ENCODE assay signal across 32 mouse cellular contexts in genomic region chr3:159550224-159550623, GRCm38 (mm10). TPM values are rescaled to one million over a fixed set of nuclear protein-coding genes. Genes with fewer than 3 reads are reported as not detected.
A peak's percentile ranks its signal among the peaks of the same experiment; 100 is the strongest.
DNase-seq lines count a peak whose midpoint lies in the region; ATAC-seq lines count a peak whose summit lies in the region.
"Had no signal": no experiment of that assay in that cellular context is flagged by ENCODE, and none has a peak within 500 bp of the region (broad histone marks: within the 10 kb centered on the region; RNA-seq: fewer than 3 reads in every experiment).

No protein-coding gene starts in this region.

- H3K9me3 ChIP-seq in hindbrain, embryonic 11.5 days (ENCODE audit: control insufficient read depth, low read length) = no peaks in the 10 kb centered on the region
- H3K9me3 ChIP-seq in hindbrain, embryonic 10.5 days = no peaks in the 10 kb centered on the region
- no peaks in the 10 kb centered on the region for H3K9me3 ChIP-seq in lung, embryonic 15.5 days
- H3K9me3 ChIP-seq in midbrain, embryonic 14.5 days (ENCODE audit: control insufficient read depth, low read length) = no peaks in the 10 kb centered on the region
- H3K9me3 ChIP-seq in midbrain, embryonic 10.5 days (replicated peaks) = no peaks in the 10 kb centered on the region
- H3K9me3 ChIP-seq in limb, embryonic 13.5 days = no peaks in the 10 kb centered on the region
- H3K9me3 ChIP-seq: forebrain, embryonic 12.5 days; heart, embryonic 10.5 days; heart, embryonic 15.5 days; neural tube, embryonic 15.5 days; stomach, embryonic 15.5 days had no signal

- H3K4me2 ChIP-seq in hindbrain, embryonic 11.5 days (replicated peaks; ENCODE audit: low read depth, low read length) = no peak overlapping the region
- H3K4me2 ChIP-seq in lung, embryonic 15.5 days = no peak overlapping the region
- H3K4me2 ChIP-seq in midbrain, embryonic 14.5 days (ENCODE audit: low read length) = no peak overlapping the region
- no peak overlapping the region for H3K4me2 ChIP-seq in limb, embryonic 13.5 days (replicated peaks)
- H3K4me2 ChIP-seq: forebrain, embryonic 12.5 days; heart, embryonic 15.5 days; hindbrain, embryonic 14.5 days; neural tube, embryonic 15.5 days; stomach, embryonic 15.5 days had no signal

- H3K4me1 ChIP-seq in hindbrain, embryonic 11.5 days (replicated peaks; ENCODE audit: control insufficient read depth, insufficient read depth, low read length) = no peaks in the 10 kb centered on the region
- no peaks in the 10 kb centered on the region for H3K4me1 ChIP-seq in hindbrain, embryonic 10.5 days (replicated peaks)
- H3K4me1 ChIP-seq in lung, embryonic 15.5 days = no peaks in the 10 kb centered on the region
- no peaks in the 10 kb centered on the region for H3K4me1 ChIP-seq in midbrain, embryonic 14.5 days (ENCODE audit: control insufficient read depth, insufficient read depth, low read length)
- no peaks in the 10 kb centered on the region for H3K4me1 ChIP-seq in midbrain, embryonic 10.5 days
- no peaks in the 10 kb centered on the region for H3K4me1 ChIP-seq in limb, embryonic 13.5 days
- H3K4me1 ChIP-seq: forebrain, embryonic 12.5 days; heart, embryonic 10.5 days; heart, embryonic 15.5 days; neural tube, embryonic 15.5 days; stomach, embryonic 15.5 days had no signal

- H3K4me3 ChIP-seq in hindbrain, embryonic 11.5 days (ENCODE audit: low read depth, low read length) = no peak overlapping the region
- H3K4me3 ChIP-seq in hindbrain, embryonic 10.5 days = no peak overlapping the region
- H3K4me3 ChIP-seq in lung, embryonic 15.5 days = no peak overlapping the region
- no peak overlapping the region for H3K4me3 ChIP-seq in midbrain, embryonic 14.5 days (replicated peaks; ENCODE audit: low read depth, low read length)
- no peak overlapping the region for H3K4me3 ChIP-seq in midbrain, embryonic 10.5 days
- H3K4me3 ChIP-seq in limb, embryonic 13.5 days = no peak overlapping the region
- H3K4me3 ChIP-seq: erythroblast, embryonic 14.5 days; forebrain, embryonic 12.5 days; heart, embryonic 10.5 days; heart, embryonic 15.5 days; neural tube, embryonic 15.5 days; stomach, embryonic 15.5 days had no signal

- no peak overlapping the region for H3K27ac ChIP-seq in hindbrain, embryonic 11.5 days (ENCODE audit: low read depth, low read length)
- no peak overlapping the region for H3K27ac ChIP-seq in hindbrain, embryonic 10.5 days
- no peak overlapping the region for H3K27ac ChIP-seq in lung, embryonic 15.5 days
- H3K27ac ChIP-seq in midbrain, embryonic 14.5 days (replicated peaks; ENCODE audit: low read depth, low read length) = no peak overlapping the region
- no peak overlapping the region for H3K27ac ChIP-seq in midbrain, embryonic 10.5 days (replicated peaks)
- no peak overlapping the region for H3K27ac ChIP-seq in limb, embryonic 13.5 days
- H3K27ac ChIP-seq: forebrain, embryonic 12.5 days; heart, embryonic 10.5 days; heart, embryonic 15.5 days; hindbrain, embryonic 14.5 days; macrophage; neural tube, embryonic 15.5 days; stomach, embryonic 15.5 days had no signal

- DNase-seq in hindbrain, embryonic 11.5 days (ENCODE audit: low spot score) = no peak
- DNase-seq in hindbrain, embryonic 10.5 days (ENCODE audit: low spot score) = no peak
- DNase-seq in lung, postnatal 14 days = no peak
- DNase-seq in midbrain, embryonic 14.5 days = no peak
- no peak for DNase-seq in midbrain, embryonic 10.5 days (ENCODE audit: low spot score)
- DNase-seq: adrenal gland, postnatal 14 days; cerebellum, adult 11 months; cerebellum, adult 9-10 months; cerebellum, postnatal 36 days; gastrocnemius, postnatal 14 days; kidney, postnatal 4 days; liver, postnatal 0 days; retina, postnatal 1 day; right cerebral cortex, postnatal 14 days; thymus, postnatal 14 days had no signal

- no peaks in the 10 kb centered on the region for H3K27me3 ChIP-seq in hindbrain, embryonic 11.5 days (ENCODE audit: control insufficient read depth, insufficient read depth, low read length)
- no peaks in the 10 kb centered on the region for H3K27me3 ChIP-seq in hindbrain, embryonic 10.5 days (ENCODE audit: insufficient read depth, poor library complexity, severe bottlenecking)
- no peaks in the 10 kb centered on the region for H3K27me3 ChIP-seq in lung, embryonic 15.5 days
- H3K27me3 ChIP-seq in midbrain, embryonic 14.5 days (ENCODE audit: control insufficient read depth, insufficient read depth, low read length) = no peaks in the 10 kb centered on the region
- no peaks in the 10 kb centered on the region for H3K27me3 ChIP-seq in midbrain, embryonic 10.5 days (ENCODE audit: low read depth, poor library complexity, severe bottlenecking)
- H3K27me3 ChIP-seq in limb, embryonic 13.5 days = no peaks in the 10 kb centered on the region
- H3K27me3 ChIP-seq: forebrain, embryonic 12.5 days; heart, embryonic 15.5 days; neural tube, embryonic 15.5 days; stomach, embryonic 15.5 days had no signal

- 0 out of 2 replicates have a peak, but pooled peaks have one; percentile 17 for ATAC-seq in hindbrain, embryonic 11.5 days (ENCODE audit: low FRiP score)
- peak; percentile 23; the same call in 1 of the 2 replicates for ATAC-seq in lung, embryonic 15.5 days (ENCODE audit: borderline replicate concordance, extremely low read depth, low FRiP score, low TSS enrichment)
- peak; percentile 34; the same call in 1 of the 2 replicates for ATAC-seq in midbrain, embryonic 14.5 days (ENCODE audit: low FRiP score, low TSS enrichment)
- ATAC-seq in limb, embryonic 13.5 days (ENCODE audit: low FRiP score, low read depth) = peak; percentile 3; the same call in 1 of the 2 replicates
- ATAC-seq: CD4-positive, CD25-positive, alpha-beta regulatory T cell, adult 4 months; intestine, postnatal 0 days; liver, postnatal 0 days; lung, postnatal 0 days had no signal

- H3K9ac ChIP-seq in hindbrain, embryonic 11.5 days (ENCODE audit: low read depth, low read length) = no peak overlapping the region
- H3K9ac ChIP-seq in lung, embryonic 15.5 days = no peak overlapping the region
- H3K9ac ChIP-seq in midbrain, embryonic 14.5 days (replicated peaks; ENCODE audit: low read length) = no peak overlapping the region
- H3K9ac ChIP-seq in limb, embryonic 13.5 days = no peak overlapping the region
- H3K9ac ChIP-seq: forebrain, embryonic 12.5 days; heart, embryonic 15.5 days; hindbrain, embryonic 14.5 days; liver, postnatal 0 days; neural tube, embryonic 15.5 days; stomach, embryonic 15.5 days had no signal

- H3K36me3 ChIP-seq in hindbrain, embryonic 11.5 days (ENCODE audit: control insufficient read depth, insufficient read depth, low read length) = no peaks in the 10 kb centered on the region
- H3K36me3 ChIP-seq in hindbrain, embryonic 10.5 days = no peaks in the 10 kb centered on the region
- H3K36me3 ChIP-seq in lung, embryonic 15.5 days = no peaks in the 10 kb centered on the region
- no peaks in the 10 kb centered on the region for H3K36me3 ChIP-seq in midbrain, embryonic 14.5 days (ENCODE audit: control insufficient read depth, insufficient read depth, low read length)
- H3K36me3 ChIP-seq in midbrain, embryonic 10.5 days = no peaks in the 10 kb centered on the region
- H3K36me3 ChIP-seq in limb, embryonic 13.5 days = no peaks in the 10 kb centered on the region
- H3K36me3 ChIP-seq: forebrain, embryonic 12.5 days; heart, embryonic 10.5 days; heart, embryonic 15.5 days; neural tube, embryonic 15.5 days; stomach, embryonic 15.5 days had no signal

RNA-seq across cellular contexts. Expression of gene Rpe65, which starts 48.8 kb away (rescaled TPM):
- polyA plus RNA-seq in hindbrain, embryonic 11.5 days (2014; fragmentation: Nextera tagmentation; extraction: Ambion mirVana) = not detected in 2 replicates
- not detected in 2 replicates for polyA plus RNA-seq in hindbrain, embryonic 10.5 days (2016; fragmentation: Nextera tagmentation; extraction: Ambion mirVana)
- not detected in 2 replicates for polyA plus RNA-seq in lung, embryonic 15.5 days (2015; fragmentation: Nextera tagmentation; extraction: Ambion mirVana)
- 0.17 TPM in 1 of 2 replicates, not detected in the other for polyA plus RNA-seq in midbrain, embryonic 14.5 days (2014; fragmentation: Nextera tagmentation; extraction: Ambion mirVana)
- polyA plus RNA-seq in midbrain, embryonic 10.5 days (2016; fragmentation: Nextera tagmentation; extraction: Ambion mirVana) = not detected in 2 replicates
- polyA plus RNA-seq in limb, embryonic 13.5 days (2015; fragmentation: Nextera tagmentation; extraction: Ambion mirVana) = not detected in 2 replicates
- polyA plus RNA-seq: CD4-positive, CD25-positive, alpha-beta regulatory T cell, adult 4 months; embryonic facial prominence, embryonic 14.5 days; erythroblast, embryonic 14.5 days; forebrain, embryonic 12.5 days; heart, embryonic 10.5 days; heart, embryonic 15.5 days; hindbrain, embryonic 14.5 days; intestine, postnatal 0 days; kidney, embryonic 14.5 days; liver, adult 2 months; liver, postnatal 0 days; lung, postnatal 0 days; macrophage; neural tube, embryonic 15.5 days; small intestine, adult 2 months; stomach, embryonic 15.5 days had no signal

RNA-seq across cellular contexts. Expression of gene Depdc1a, which starts 55.0 kb away (rescaled TPM):
- 28.3 and 28.9 TPM in 2 replicates for polyA plus RNA-seq in hindbrain, embryonic 11.5 days (2014; fragmentation: Nextera tagmentation; extraction: Ambion mirVana)
- 17.1 and 24.0 TPM in 2 replicates for polyA plus RNA-seq in hindbrain, embryonic 10.5 days (2016; fragmentation: Nextera tagmentation; extraction: Ambion mirVana)
- 47.7 TPM in 2 replicates for polyA plus RNA-seq in lung, embryonic 15.5 days (2015; fragmentation: Nextera tagmentation; extraction: Ambion mirVana)
- polyA plus RNA-seq in midbrain, embryonic 14.5 days (2014; fragmentation: Nextera tagmentation; extraction: Ambion mirVana) = 2.2 and 5.2 TPM in 2 replicates
- 24.7 and 27.2 TPM in 2 replicates for polyA plus RNA-seq in midbrain, embryonic 10.5 days (2016; fragmentation: Nextera tagmentation; extraction: Ambion mirVana)
- 37.6 and 39.8 TPM in 2 replicates for polyA plus RNA-seq in limb, embryonic 13.5 days (2015; fragmentation: Nextera tagmentation; extraction: Ambion mirVana)
- polyA plus RNA-seq: liver, adult 2 months had no signal
